Mouse (Mus musculus): ENCODE measurements at regions not wholly inside any gene's neighbourhood (a gene's known extent, or its start where the extent isn't known, plus 50 kb on each side); places are given as distances from the start of the nearest gene placed in this dataset.
"Not testable (repeated sequence)": the region's sequence is repeated elsewhere in the genome, so short reads cannot be mapped to it uniquely, and the experiment has no call there.

DNA sequence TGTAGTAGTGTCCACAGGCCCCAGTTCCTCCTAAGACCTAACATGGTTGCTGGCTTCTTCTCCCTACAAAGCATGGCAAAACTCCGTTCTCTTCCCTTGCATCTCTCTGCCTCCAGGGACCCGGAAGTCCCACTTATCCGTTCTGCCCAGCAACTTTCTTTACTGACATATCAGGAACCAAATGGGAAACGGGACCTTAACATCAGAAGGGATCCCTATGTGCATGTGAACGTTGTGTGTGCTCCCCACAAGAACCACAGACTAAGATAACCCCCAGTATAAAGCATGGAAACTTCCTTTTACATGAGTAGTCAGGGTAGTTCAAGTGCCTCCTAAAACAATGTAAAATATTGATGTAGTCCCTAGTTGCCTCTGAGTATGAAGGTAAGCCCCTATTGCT is 61.6 kb downstream of the Zxdb start:
- no peak for DNase-seq (ENCODE audit: extremely low spot score, low spot score)

DNA sequence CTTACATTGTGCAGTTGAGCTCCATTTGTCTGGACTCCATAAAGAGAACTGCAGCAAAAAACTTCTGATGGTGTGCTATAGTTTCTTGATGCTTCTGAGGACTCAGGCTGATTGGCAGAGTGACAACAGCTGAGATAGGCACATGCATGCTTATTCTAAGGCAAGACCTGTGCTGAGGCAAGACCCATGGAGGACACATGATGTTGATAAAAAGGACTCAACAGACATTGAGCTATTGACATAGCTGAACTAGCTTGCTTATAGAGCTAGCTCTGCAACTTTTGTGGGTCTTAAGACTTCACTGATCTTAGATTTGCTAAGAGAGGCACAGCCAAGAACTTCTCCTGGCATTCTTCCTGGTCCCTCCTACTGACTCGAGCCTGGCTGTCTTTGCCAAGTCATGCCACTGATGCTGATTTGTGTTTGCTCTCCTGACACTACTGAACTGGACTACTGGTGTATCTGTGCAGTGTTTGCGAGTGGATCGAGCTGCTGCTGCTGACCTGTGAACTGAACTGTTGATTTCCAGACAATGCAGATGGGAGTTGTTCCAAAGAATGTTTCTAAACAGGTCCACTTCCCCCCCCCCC is 64.1 kb downstream of the Zxdb start:
- DNase-seq (ENCODE audit: extremely low spot score, low spot score): no peak

GRCm38 (mm10) chrX:94796845-94797244 is 72.5 kb downstream of the Zxdb start:
- DNase-seq (ENCODE audit: extremely low spot score, low spot score): not testable (repeated sequence)

DNA sequence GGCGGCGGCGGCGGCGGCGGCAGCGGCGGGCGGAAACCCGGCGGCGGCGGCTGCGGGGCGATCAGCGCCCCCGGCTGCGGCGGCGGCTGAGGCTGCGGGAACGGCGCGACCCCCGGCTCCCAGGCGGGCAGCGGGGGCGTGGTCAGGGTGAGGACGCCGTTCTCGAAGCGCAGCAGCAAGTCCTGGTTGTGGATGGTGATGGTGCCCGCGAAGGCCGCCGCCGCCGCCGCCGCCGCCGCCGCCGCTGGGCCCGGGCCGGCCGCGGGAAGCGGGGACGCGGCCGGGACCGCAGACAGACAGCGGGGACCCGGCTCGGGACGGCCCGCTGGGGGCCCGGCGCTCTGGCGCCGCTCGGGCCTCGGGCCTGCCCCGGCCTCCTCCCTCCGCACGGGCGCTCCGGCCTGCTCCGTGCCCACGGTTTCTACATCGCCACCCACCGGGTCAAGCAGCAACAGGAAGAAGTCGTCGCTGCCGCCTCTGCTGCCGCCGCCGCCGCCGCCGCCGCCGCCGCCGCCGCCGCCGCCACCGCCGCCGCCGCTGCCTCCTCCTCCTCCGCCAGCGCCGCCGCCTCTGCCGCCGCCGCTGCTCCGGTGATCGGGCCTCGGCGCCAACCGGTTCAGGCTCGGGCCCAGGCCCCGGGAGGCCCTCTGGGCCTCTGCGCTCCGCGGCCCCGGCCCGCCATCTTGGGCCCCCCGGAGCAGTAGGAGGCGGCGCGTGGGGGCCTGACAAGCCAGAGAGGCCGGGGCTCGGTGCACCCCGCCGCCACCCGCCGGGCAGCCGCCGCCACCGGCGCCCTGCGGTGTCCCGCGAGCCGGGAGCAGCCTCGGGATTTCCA is 73.2 kb downstream of the Zxdb start:
- not testable (repeated sequence) for DNase-seq (ENCODE audit: extremely low spot score, low spot score)

- not testable (repeated sequence) for DNase-seq (ENCODE audit: extremely low spot score, low spot score)
These were observed 73.8 kb downstream of the Zxdb start for GRCm38 (mm10) chrX:94798183-94798619.

DNA sequence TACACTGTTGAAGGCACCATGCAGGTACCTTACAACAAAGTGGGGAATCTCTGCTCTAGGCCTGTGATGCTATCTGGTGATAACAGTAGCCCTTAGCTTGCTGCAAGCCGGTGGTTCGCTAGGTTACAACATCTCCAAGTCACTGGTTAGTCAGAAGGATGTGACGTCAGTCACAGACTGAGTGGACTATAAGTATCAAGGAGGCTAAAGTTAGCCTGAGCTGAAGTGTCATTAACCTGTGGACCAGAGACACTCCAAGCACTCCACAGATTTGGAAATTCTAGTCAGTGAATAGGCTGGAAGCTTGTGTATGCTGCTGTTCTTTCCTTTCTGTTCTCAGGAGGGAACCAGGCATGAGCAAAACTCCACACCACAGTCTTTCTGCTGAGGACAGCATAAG is 88.4 kb downstream of the Zxdb start:
- DNase-seq (ENCODE audit: extremely low spot score, low spot score): not testable (repeated sequence)

- not testable (repeated sequence) for DNase-seq (ENCODE audit: extremely low spot score, low spot score)
These were observed 103.2 kb downstream of the Zxdb start for GRCm38 (mm10) chrX:94827524-94827923.

DNA sequence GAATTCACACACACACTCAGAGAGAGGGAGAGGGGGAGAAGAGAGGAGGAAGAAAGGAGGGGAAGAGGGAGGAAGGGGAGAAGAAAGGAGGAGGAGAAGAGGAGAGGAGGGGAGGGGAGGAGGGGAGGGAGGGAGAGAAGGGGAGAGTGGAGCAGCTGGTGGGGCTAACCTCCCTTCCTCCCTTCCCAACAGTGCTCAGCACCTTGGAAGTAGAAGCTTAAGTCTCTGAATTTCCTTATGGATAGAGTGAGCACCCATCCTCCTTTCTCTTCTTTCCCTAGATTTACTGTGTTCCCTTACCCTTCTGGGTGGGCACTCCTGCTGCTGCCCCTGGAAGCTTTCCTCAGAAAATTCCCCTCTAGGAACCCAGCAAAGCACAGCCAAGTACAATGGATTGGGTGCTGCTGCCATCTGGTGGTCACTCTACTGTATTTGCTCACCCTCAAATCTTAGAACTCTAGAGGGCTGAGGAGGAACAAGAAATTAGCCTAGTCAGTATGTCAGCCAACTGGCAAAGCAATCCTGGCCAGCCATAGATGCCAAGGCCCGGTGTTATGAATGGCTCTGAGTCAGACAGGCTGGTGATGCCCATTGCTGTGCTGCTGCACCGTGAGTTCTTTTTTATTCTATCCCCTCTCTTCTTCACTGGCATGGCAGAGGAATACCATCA is 119.9 kb downstream of the Zxdb start:
- DNase-seq (ENCODE audit: extremely low spot score, low spot score): not testable (repeated sequence)

GRCm38 (mm10) chrX:94849549-94849948 is 125.2 kb downstream of the Zxdb start:
- DNase-seq (ENCODE audit: extremely low spot score, low spot score): not testable (repeated sequence)

GRCm38 (mm10) chrX:94857501-94857900 is 133.1 kb downstream of the Zxdb start:
- DNase-seq (ENCODE audit: extremely low spot score, low spot score): no peak

DNA sequence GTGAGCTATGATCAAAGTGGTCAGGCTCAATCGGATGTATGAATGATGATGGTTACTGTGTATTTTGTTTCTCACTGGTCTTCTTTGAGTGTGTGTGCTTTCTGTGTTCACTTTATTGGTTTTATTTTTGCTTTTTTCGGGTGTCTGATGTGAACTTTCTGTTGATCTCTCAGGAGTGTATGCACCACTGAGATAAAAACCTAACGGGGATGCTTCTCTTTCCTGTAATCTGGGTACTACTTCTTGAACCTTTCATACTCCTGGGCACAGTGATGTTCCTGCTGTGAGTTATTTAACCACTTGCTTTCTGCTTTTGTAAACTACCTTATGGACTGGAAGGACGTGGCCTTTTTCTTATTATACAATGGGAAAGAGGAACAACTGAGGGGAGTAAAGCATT is 133.6 kb downstream of the Zxdb start:
- DNase-seq (ENCODE audit: extremely low spot score, low spot score): no peak

GRCm38 (mm10) chrX:94863123-94863522 is 138.8 kb downstream of the Zxdb start:
- DNase-seq (ENCODE audit: extremely low spot score, low spot score): no peak

- peak; percentile 87 for DNase-seq (ENCODE audit: extremely low spot score, low spot score)
These were observed 141.4 kb downstream of the Zxdb start for GRCm38 (mm10) chrX:94865531-94866502.

DNA sequence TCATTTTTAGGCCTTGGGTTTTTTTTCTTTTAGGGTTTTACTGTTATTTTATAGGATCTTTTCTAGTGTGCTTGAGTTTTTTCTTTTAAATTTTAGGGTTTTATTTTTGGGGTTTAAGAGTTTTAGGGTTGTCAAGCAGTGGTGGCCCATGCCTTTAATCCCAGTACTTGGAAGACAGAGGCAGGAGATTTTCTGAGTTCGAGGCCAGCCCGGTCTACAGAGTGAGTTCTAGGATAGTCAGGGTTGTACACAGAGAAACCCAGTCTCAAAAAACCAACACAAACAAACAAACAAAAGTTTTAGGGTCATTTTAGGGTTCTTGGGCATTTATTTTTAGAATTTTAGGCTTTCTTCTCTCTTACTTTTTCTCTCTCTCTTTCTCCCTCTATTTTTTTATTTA is 142.9 kb downstream of the Spin4 start:
- DNase-seq (ENCODE audit: extremely low spot score, low spot score): not testable (repeated sequence)
